Mouse (Mus musculus): ENCODE data around the gene Gm8773. TPM values are rescaled to one million over a fixed set of nuclear protein-coding genes. Genes with fewer than 3 reads are reported as not detected.
A peak's percentile ranks its signal among the peaks of the same experiment; 100 is the strongest.

The Gm8773 gene
- 0.15 and 0.29 TPM in 2 replicates for polyA plus RNA-seq (2015; fragmentation: Nextera tagmentation; extraction: Ambion mirVana)

GRCm38 (mm10) chr5:5573749-5574317, at the start of gene Gm8773:
Gene Gm8773, plus strand, starts transcription at chr5:5573799.
- no peak; the same call in 1 of the 2 replicates for ATAC-seq (ENCODE audit: insufficient read depth)
- H3K4me3 ChIP-seq (replicated peaks), result peak within 1 kb of the TSS; percentile 48
- no peak within 1 kb of the TSS for H3K27ac ChIP-seq (replicated peaks)
- no peaks in the 10 kb centered on the region for H3K9me3 ChIP-seq (replicated peaks)
- H3K27me3 ChIP-seq, result peaks cover 8% of the 10 kb centered on the region; the same call in 1 of the 2 replicates
- 0 out of 2 replicates have a peak, but pooled peaks cover 6% of the 10 kb centered on the region for H3K4me1 ChIP-seq (replicated peaks)
- no peaks in the 10 kb centered on the region for H3K36me3 ChIP-seq (replicated peaks)
- under 1% methylated on average over 24 of the region's 24 CpGs for WGBS (ENCODE audit: insufficient replicate concordance)
- peak within 1 kb of the TSS; percentile 69 for H3K4me2 ChIP-seq
- no peak within 1 kb of the TSS for H3K9ac ChIP-seq

GRCm38 (mm10) chr5:5533656-5534420, 39.8 kb upstream of the Gm8773 start:
- H3K4me2 ChIP-seq, result no peak overlapping the region
- ATAC-seq (ENCODE audit: insufficient read depth), result peak; percentile 73
- H3K27ac ChIP-seq (replicated peaks), result no peak overlapping the region; the same call in 1 of the 2 replicates

GRCm38 (mm10) chr5:5536131-5536530, 37.5 kb upstream of the Gm8773 start:
- Histone ChIP-seq H3K9me3 (replicated peaks) (no peaks in the 10 kb centered on the region), H3K9ac (no peak overlapping the region), H3K4me1 (replicated peaks) (no peaks in the 10 kb centered on the region), H3K36me3 (replicated peaks) (peaks cover 10% of the 10 kb centered on the region), H3K4me2 (no peak overlapping the region), H3K27me3 (no peaks in the 10 kb centered on the region), H3K4me3 (replicated peaks) (no peak overlapping the region), H3K27ac (replicated peaks) (no peak overlapping the region)
- ATAC-seq (ENCODE audit: insufficient read depth), result no peak
- WGBS (ENCODE audit: insufficient replicate concordance), result 61% methylated on average over 1 of the region's 1 CpGs

More at GRCm38 (mm10) chr5:5533656-5534420, 39.8 kb upstream of the Gm8773 start:
- Histone ChIP-seq H3K9ac (no peak overlapping the region), H3K27me3 (no peaks in the 10 kb centered on the region), H3K4me3 (replicated peaks) (no peak overlapping the region), H3K9me3 (replicated peaks) (no peaks in the 10 kb centered on the region), H3K4me1 (replicated peaks) (no peaks in the 10 kb centered on the region), H3K36me3 (replicated peaks) (peaks cover 8% of the 10 kb centered on the region)
- 66% methylated on average over 3 of the region's 3 CpGs for WGBS (ENCODE audit: insufficient replicate concordance)

- no peak for ATAC-seq (ENCODE audit: insufficient read depth)
- peaks cover 32% of the 10 kb centered on the region for H3K36me3 ChIP-seq (replicated peaks)
- no peak overlapping the region for H3K4me2 ChIP-seq
- 40% methylated on average over 3 of the region's 3 CpGs for WGBS (ENCODE audit: insufficient replicate concordance)
- H3K4me1 ChIP-seq (replicated peaks), result no peaks in the 10 kb centered on the region
- H3K27ac ChIP-seq (replicated peaks), result no peak overlapping the region
- no peaks in the 10 kb centered on the region for H3K9me3 ChIP-seq (replicated peaks)
- H3K27me3 ChIP-seq, result no peaks in the 10 kb centered on the region
- H3K4me3 ChIP-seq (replicated peaks), result no peak overlapping the region
- H3K9ac ChIP-seq, result no peak overlapping the region
Observed at GRCm38 (mm10) chr5:5539771-5540170, 33.8 kb upstream of the Gm8773 start.

GRCm38 (mm10) chr5:5540385-5540784, 33.2 kb upstream of the Gm8773 start:
- no peak overlapping the region for H3K27ac ChIP-seq (replicated peaks)
- H3K4me3 ChIP-seq (replicated peaks), result no peak overlapping the region
- H3K36me3 ChIP-seq (replicated peaks), result peaks cover 32% of the 10 kb centered on the region
- ATAC-seq (ENCODE audit: insufficient read depth), result no peak
- H3K4me2 ChIP-seq, result no peak overlapping the region
- no peak overlapping the region for H3K9ac ChIP-seq
- 62% methylated on average over 3 of the region's 3 CpGs for WGBS (ENCODE audit: insufficient replicate concordance)
- H3K9me3 ChIP-seq (replicated peaks), result no peaks in the 10 kb centered on the region
- no peaks in the 10 kb centered on the region for H3K27me3 ChIP-seq
- H3K4me1 ChIP-seq (replicated peaks), result no peaks in the 10 kb centered on the region

GRCm38 (mm10) chr5:5551110-5551509, 22.5 kb upstream of the Gm8773 start:
- H3K27ac ChIP-seq (replicated peaks), result no peak overlapping the region
- H3K4me3 ChIP-seq (replicated peaks), result no peak overlapping the region
- ATAC-seq (ENCODE audit: insufficient read depth), result no peak
- H3K36me3 ChIP-seq (replicated peaks), result peaks cover 36% of the 10 kb centered on the region
- H3K4me2 ChIP-seq, result no peak overlapping the region
- 48% methylated on average over 1 of the region's 1 CpGs for WGBS (ENCODE audit: insufficient replicate concordance)
- H3K9me3 ChIP-seq (replicated peaks), result no peaks in the 10 kb centered on the region
- no peaks in the 10 kb centered on the region for H3K27me3 ChIP-seq
- H3K4me1 ChIP-seq (replicated peaks), result no peaks in the 10 kb centered on the region
- H3K9ac ChIP-seq, result no peak overlapping the region

- no peaks in the 10 kb centered on the region for H3K9me3 ChIP-seq (replicated peaks)
Observed at GRCm38 (mm10) chr5:5559079-5559740, 14.4 kb upstream of the Gm8773 start, which contains the start of gene Gtpbp10. Gene Gtpbp10, minus strand, starts transcription at chr5:5559538.

GRCm38 (mm10) chr5:5559798-5560197, 13.8 kb upstream of the Gm8773 start:
- Histone ChIP-seq H3K4me1 (replicated peaks) (peaks cover 13% of the 10 kb centered on the region), H3K9me3 (replicated peaks) (no peaks in the 10 kb centered on the region), H3K27me3 (no peaks in the 10 kb centered on the region), H3K4me3 (replicated peaks) (peak overlapping the region; percentile 75), H3K9ac (peak overlapping the region; percentile 64; the same call in 1 of the 2 replicates), H3K4me2 (peak overlapping the region; percentile 81), H3K36me3 (replicated peaks) (peaks cover 5% of the 10 kb centered on the region), H3K27ac (replicated peaks) (0 out of 2 replicates have a peak overlapping the region, but pooled peaks have one; percentile 45)
- 0 out of 2 replicates have a peak, but pooled peaks have one; percentile 10 for ATAC-seq (ENCODE audit: insufficient read depth)
- 41% methylated on average over 8 of the region's 8 CpGs for WGBS (ENCODE audit: insufficient replicate concordance)

More at GRCm38 (mm10) chr5:5559079-5559740, 14.4 kb upstream of the Gm8773 start, which contains the start of gene Gtpbp10:
- H3K4me2 ChIP-seq, result peak within 1 kb of the TSS; percentile 81
- 1% methylated on average over 43 of the region's 43 CpGs for WGBS (ENCODE audit: insufficient replicate concordance)
- H3K27me3 ChIP-seq, result no peaks in the 10 kb centered on the region
- peak within 1 kb of the TSS; percentile 75 for H3K4me3 ChIP-seq (replicated peaks)
- peak; percentile 90 for ATAC-seq (ENCODE audit: insufficient read depth)
- peaks cover 11% of the 10 kb centered on the region for H3K36me3 ChIP-seq (replicated peaks)
- peak within 1 kb of the TSS; percentile 64 for H3K9ac ChIP-seq
- H3K27ac ChIP-seq (replicated peaks), result peak within 1 kb of the TSS; percentile 45; the same call in 1 of the 2 replicates
- H3K4me1 ChIP-seq (replicated peaks), result peaks cover 13% of the 10 kb centered on the region

- H3K4me1 ChIP-seq (replicated peaks), result peaks cover 13% of the 10 kb centered on the region
- ATAC-seq (ENCODE audit: insufficient read depth), result no peak
- no peak overlapping the region for H3K9ac ChIP-seq
- no peak overlapping the region for H3K4me3 ChIP-seq (replicated peaks)
- H3K4me2 ChIP-seq, result no peak overlapping the region
- H3K9me3 ChIP-seq (replicated peaks), result no peaks in the 10 kb centered on the region
- no peak overlapping the region for H3K27ac ChIP-seq (replicated peaks)
- no peaks in the 10 kb centered on the region for H3K36me3 ChIP-seq (replicated peaks)
- no peaks in the 10 kb centered on the region for H3K27me3 ChIP-seq
- 52% methylated on average over 4 of the region's 4 CpGs for WGBS (ENCODE audit: insufficient replicate concordance)
Observed at GRCm38 (mm10) chr5:5561041-5561706, 12.4 kb upstream of the Gm8773 start.

- no peak overlapping the region for H3K27ac ChIP-seq (replicated peaks)
- peaks cover 13% of the 10 kb centered on the region for H3K4me1 ChIP-seq (replicated peaks)
- no peak overlapping the region for H3K4me3 ChIP-seq (replicated peaks)
- H3K27me3 ChIP-seq, result no peaks in the 10 kb centered on the region
- no peaks in the 10 kb centered on the region for H3K9me3 ChIP-seq (replicated peaks)
- H3K4me2 ChIP-seq, result no peak overlapping the region
- no peak overlapping the region for H3K9ac ChIP-seq
- no peaks in the 10 kb centered on the region for H3K36me3 ChIP-seq (replicated peaks)
- no peak for ATAC-seq (ENCODE audit: insufficient read depth)
- 57% methylated on average over 3 of the region's 3 CpGs for WGBS (ENCODE audit: insufficient replicate concordance)
Observed at GRCm38 (mm10) chr5:5562435-5562834, 11.2 kb upstream of the Gm8773 start.
